Comparison of ENCODE assay signal across 8 mouse cellular contexts in genomic region chr12:112717140-112717539, GRCm38 (mm10). TPM values are rescaled to one million over a fixed set of nuclear protein-coding genes. Genes with fewer than 3 reads are reported as not detected.
DNase-seq lines count a peak whose midpoint lies in the region; TF ChIP-seq lines count a peak whose summit lies in the region.

No protein-coding gene starts in this region.

- H3K4me3 ChIP-seq in gastrocnemius, adult 2 months: no peak overlapping the region

- intact Hi-C loops in gastrocnemius, adult 2 months (cut with DNase I): no loop called here

- no peak for DNase-seq in gastrocnemius, adult 2 months
- DNase-seq in gastrocnemius, adult 8-10 months (ENCODE audit: low spot score in 2 of 2): no peak
- peak; percentile 46 for DNase-seq in ovary, postnatal 14 days (ENCODE audit: low spot score)
- no peak for DNase-seq in ovary, adult 18-20 months (ENCODE audit: low spot score)
- DNase-seq in adrenal gland, postnatal 10 days: peak; percentile 71
- peak; percentile 80 for DNase-seq in kidney, adult 9 months
- DNase-seq in natural killer cell, adult 2 months (ENCODE audit: low spot score in 2 of 2): peak; percentile 38 to 50
- DNase-seq in layer of hippocampus, adult 8-10 months (ENCODE audit: low spot score in 2 of 2): no peak

- TF ChIP-seq CTCF in gastrocnemius, adult 2 months (IDR thresholded peaks at IDR 0.05): peak; percentile 69

- no peak overlapping the region for H3K27ac ChIP-seq in gastrocnemius, adult 2 months

RNA-seq across cellular contexts. Expression of gene Cep170b, which starts 3.1 kb away (rescaled TPM):
- 10 to 100 TPM in 1 of 2 experiments, 1 to 10 TPM in 1; 9.8 to 13.6 TPM for total RNA-seq in gastrocnemius, adult 2 months (2021)
- 10 to 100 TPM in 3 of 4 experiments, 1 to 10 TPM in 1; 9.8 to 18.4 (median 12.5) TPM for total RNA-seq in gastrocnemius, adult 8-10 months (2022)
- total RNA-seq in adrenal gland, postnatal 10 days (2021): 10 to 100 TPM; 28.8 to 29.6 TPM
- total RNA-seq in layer of hippocampus, adult 8-10 months (2022): 100 to 1,000 TPM; 190 to 216 (median 203) TPM

RNA-seq across cellular contexts. Expression of gene Zbtb42, which starts 38.5 kb away (rescaled TPM):
- under 1 TPM; 0.64 to 0.81 TPM for total RNA-seq in gastrocnemius, adult 2 months (2021)
- total RNA-seq in gastrocnemius, adult 8-10 months (2022): under 1 TPM; 0.48 to 0.90 (median 0.58) TPM
- total RNA-seq in adrenal gland, postnatal 10 days (2021): 1 to 10 TPM; 3.9 to 5.5 TPM
- 1 to 10 TPM in 3 of 4 experiments, under 1 TPM in 1; 0.98 to 2.2 (median 1.1) TPM for total RNA-seq in layer of hippocampus, adult 8-10 months (2022)

RNA-seq across cellular contexts. Expression of gene Akt1, which starts 42.5 kb away (rescaled TPM):
- 10 to 100 TPM; 50.9 to 59.3 TPM for total RNA-seq in gastrocnemius, adult 2 months (2021)
- total RNA-seq in gastrocnemius, adult 8-10 months (2022): 10 to 100 TPM; 41.6 to 42.5 (median 42.0) TPM
- total RNA-seq in adrenal gland, postnatal 10 days (2021): 100 to 1,000 TPM; 210 to 252 TPM
- total RNA-seq in layer of hippocampus, adult 8-10 months (2022): 100 to 1,000 TPM; 153 to 162 (median 161) TPM

RNA-seq across cellular contexts. Expression of gene Pld4, which starts 43.3 kb away (rescaled TPM):
- total RNA-seq in gastrocnemius, adult 2 months (2021): 1 to 10 TPM; 1.7 to 4.0 TPM
- 1 to 10 TPM in 3 of 4 experiments, under 1 TPM in 1; 0.48 to 2.5 (median 1.7) TPM for total RNA-seq in gastrocnemius, adult 8-10 months (2022)
- total RNA-seq in adrenal gland, postnatal 10 days (2021): 10 to 100 TPM; 10.8 to 13.4 TPM
- total RNA-seq in layer of hippocampus, adult 8-10 months (2022): 10 to 100 TPM in 2 of 4 experiments, 1 to 10 TPM in 2; 7.3 to 36.6 (median 21.0) TPM

Comparison
In these comparisons a context has a peak if more than half of its experiments do, and no peak if none do; other contexts are left out.
1. DNase-seq: peak in ovary, postnatal 14 days (single experiment), adrenal gland, postnatal 10 days (single experiment), kidney, adult 9 months (single experiment) and natural killer cell, adult 2 months (2 of 2); none in gastrocnemius, adult 2 months (single experiment), gastrocnemius, adult 8-10 months (0 of 2), ovary, adult 18-20 months (single experiment) and layer of hippocampus, adult 8-10 months (0 of 2).
2. RNA of gene Cep170b, which starts 3.1 kb away (total RNA-seq): 190 to 216 TPM in layer of hippocampus, adult 8-10 months; 28.8 to 29.6 TPM in adrenal gland, postnatal 10 days, 9.8 to 13.6 TPM in gastrocnemius, adult 2 months and 9.8 to 18.4 TPM in gastrocnemius, adult 8-10 months; every median in the first group is over 4 times any median in the second.